Mouse (Mus musculus): ENCODE measurements at regions not wholly inside any gene's neighbourhood (a gene's known extent, or its start where the extent isn't known, plus 50 kb on each side); places are given as distances from the start of the nearest gene placed in this dataset.

DNA sequence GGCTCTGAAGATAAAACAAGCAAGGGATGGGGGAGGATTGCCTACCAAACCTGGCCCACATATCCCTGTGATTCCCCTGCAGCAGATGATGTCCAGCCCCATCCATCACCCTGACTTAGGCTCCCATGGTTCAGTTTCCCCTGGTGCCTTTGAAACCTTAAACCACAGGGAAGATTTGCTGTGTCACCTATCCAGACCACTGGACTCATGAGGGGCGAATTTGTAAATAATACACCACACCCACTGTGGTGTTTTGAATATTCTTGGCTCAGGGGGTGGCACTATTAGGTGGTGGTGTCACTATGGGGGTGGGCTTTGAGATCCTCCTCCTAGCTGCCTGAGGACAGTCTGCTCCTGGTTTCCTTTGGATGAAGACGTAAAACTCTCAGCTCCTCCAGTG is 205.8 kb upstream of the Srrm4 start:
- intact Hi-C loops (cut with DNase I), result no loop called here
- DNase-seq, result no peak

- intact Hi-C loops (cut with DNase I), result no loop called here
- no peak for DNase-seq
These were observed 203.6 kb upstream of the Srrm4 start for GRCm38 (mm10) chr5:116795169-116795568.

GRCm38 (mm10) chr5:116790419-116790818 is 198.8 kb upstream of the Srrm4 start:
- intact Hi-C loops (cut with DNase I), result no loop called here
- no peak for DNase-seq

DNA sequence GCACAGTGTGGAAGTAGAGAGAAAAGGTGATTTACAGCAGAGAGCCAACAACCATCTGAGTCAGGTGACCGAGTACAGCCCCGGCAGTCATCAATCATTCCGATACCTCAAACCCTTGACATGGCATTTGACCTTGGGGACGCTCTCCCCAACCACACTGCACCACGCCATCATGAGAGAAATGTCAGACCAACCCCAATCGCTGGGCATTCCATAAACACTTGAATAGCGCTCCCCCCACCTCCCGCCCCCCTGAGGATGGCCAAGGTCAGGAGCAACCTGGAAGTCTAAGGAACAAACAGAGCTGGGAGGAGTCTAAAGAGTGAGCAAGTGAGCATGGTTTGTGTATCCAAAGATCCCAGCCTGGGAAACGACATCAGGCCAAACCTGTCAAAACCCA is 198.2 kb upstream of the Srrm4 start:
- DNase-seq, result no peak
- intact Hi-C loops (cut with DNase I), result no loop called here

- intact Hi-C loops (cut with DNase I), result no loop called here
These were observed 184.8 kb upstream of the Srrm4 start for GRCm38 (mm10) chr5:116776450-116776849.

DNA sequence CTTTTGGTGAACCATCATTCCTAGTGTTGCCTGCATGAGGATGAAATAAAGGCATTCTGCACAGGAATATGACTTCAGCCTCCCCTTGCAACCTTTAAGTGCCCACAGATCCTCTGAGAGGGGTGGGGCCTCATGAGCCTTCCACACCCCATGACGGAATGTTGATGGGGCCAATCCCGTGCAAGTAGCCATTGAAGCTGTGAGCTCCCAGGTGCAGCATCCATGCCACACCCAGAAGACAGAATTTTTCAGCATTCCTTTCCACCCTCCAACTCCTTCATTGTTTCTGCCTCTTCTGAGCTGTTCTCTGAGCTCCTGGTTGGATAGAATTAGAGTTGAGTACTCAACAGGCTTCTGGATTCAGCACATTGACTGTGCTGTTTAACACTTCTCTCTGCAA is 174.6 kb upstream of the Srrm4 start:
- no peak for DNase-seq
- intact Hi-C loops (cut with DNase I), result no loop called here

More at GRCm38 (mm10) chr5:116776450-116776849, 184.8 kb upstream of the Srrm4 start:
- no peak for DNase-seq

DNA sequence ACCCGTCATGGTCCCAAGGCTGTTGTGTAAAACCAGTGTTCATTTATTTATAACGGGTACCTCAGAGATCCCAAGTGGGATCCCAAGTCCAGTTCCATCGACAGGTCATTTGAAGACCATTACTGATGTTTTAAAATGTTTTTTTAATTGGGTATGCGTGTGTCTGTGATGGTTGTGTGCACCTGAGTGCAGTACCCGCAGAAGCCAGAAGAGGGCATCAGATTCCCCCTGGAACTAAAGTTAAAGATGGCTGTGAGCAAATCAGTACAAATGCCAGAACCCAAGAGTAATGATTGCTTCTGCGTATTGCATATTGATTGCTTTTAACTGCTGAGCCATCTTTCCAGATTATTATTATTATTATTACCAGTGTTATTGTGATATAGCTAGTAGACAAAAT is 169.7 kb upstream of the Srrm4 start:
- no peak for DNase-seq
- intact Hi-C loops (cut with DNase I), result no loop called here

DNA sequence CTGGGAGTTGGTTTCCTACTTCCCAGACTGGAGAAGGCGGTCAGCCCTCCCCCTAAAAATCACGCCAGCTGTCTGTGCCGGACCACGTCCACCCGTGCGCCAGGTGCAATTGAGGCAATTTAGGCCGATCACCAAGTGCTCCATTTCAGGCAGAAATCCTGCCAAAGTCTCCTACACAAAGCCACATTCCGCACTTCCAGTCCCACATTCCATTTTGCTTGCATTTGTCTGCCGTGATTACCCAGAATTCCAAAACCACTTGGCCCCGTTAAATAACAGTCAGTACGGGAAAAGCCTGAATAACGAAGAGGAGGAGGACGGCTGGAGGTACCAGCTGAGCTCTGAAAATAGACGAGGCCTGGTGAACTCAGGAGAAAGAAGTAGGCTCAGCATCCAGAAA is 167.1 kb upstream of the Srrm4 start:
- DNase-seq, result no peak
- intact Hi-C loops (cut with DNase I), result no loop called here

GRCm38 (mm10) chr5:116752941-116753340 is 161.3 kb upstream of the Srrm4 start:
- no peak for DNase-seq
- intact Hi-C loops (cut with DNase I), result no loop called here

DNA sequence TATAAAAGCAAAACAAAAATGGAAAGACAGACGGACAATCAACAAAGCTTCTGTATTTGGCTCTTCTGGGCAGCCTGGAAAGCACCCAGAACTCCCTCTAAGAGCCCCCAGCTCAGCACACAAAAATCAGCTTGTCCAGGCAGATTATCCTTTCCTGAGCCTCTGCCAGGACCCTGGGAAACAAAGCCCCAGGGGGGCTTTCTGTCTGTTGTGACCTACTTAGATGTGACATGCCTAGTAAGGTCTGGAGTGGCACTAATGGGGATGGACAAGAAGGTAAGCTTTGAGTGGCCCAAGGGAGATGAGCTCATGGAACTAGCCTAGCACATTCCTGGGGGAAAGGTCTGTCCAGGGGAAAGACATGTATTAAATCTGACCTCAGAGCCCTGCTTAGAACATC is 160.5 kb upstream of the Srrm4 start:
- intact Hi-C loops (cut with DNase I), result no loop called here
- DNase-seq, result peak; percentile 20

- no peak for DNase-seq
- intact Hi-C loops (cut with DNase I), result no loop called here
These were observed 154.2 kb upstream of the Srrm4 start for GRCm38 (mm10) chr5:116745776-116746175.

- DNase-seq, result peak; percentile 28
- intact Hi-C loops (cut with DNase I), result no loop called here
These were observed 152.8 kb upstream of the Srrm4 start for GRCm38 (mm10) chr5:116744389-116744788.

GRCm38 (mm10) chr5:116735622-116736021 is 144.0 kb upstream of the Srrm4 start:
- no peak for DNase-seq
- intact Hi-C loops (cut with DNase I), result no loop called here

GRCm38 (mm10) chr5:116731509-116731908 is 139.9 kb upstream of the Srrm4 start:
- intact Hi-C loops (cut with DNase I), result no loop called here
- no peak for DNase-seq

DNA sequence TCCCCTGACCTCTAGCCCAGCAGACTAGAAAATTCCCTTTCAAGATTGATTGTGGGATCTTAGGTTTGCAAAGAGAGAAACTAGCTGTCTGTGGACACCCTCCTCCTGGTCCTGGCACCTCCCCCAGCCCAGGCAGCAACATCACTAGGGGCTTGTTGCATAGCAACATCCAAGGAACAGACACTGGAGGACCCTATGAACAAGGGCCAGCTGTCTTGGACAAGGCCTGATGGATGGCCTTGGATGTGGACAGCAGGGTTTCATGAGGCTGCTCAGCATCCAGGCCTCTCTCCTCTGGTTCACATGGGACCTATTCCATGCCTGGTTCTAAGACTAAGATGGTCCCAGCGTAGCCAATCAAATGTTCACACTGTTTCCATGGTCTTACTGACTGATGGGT is 127.6 kb upstream of the Srrm4 start:
- intact Hi-C loops (cut with DNase I), result no loop called here
- no peak for DNase-seq

DNA sequence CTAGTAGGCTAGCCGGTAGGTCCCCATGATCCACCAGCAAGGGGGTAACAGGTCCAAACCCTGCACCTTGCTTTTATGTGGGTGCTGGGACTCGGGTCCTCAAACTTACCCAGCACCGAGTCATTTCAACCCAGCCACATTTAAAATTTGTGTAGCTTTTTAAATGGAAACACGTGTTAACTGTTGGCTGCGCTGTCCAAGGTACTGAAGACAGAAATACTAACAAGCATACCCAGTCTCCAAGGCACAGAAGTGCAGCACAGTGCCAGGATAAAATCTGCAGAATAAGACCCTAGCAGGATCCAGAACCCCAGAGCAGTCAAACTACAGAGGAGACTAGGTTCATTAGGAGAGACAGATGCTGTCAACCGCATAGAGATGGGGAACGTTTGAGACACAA is 122.6 kb upstream of the Srrm4 start:
- DNase-seq, result no peak
- intact Hi-C loops (cut with DNase I), result no loop called here

DNA sequence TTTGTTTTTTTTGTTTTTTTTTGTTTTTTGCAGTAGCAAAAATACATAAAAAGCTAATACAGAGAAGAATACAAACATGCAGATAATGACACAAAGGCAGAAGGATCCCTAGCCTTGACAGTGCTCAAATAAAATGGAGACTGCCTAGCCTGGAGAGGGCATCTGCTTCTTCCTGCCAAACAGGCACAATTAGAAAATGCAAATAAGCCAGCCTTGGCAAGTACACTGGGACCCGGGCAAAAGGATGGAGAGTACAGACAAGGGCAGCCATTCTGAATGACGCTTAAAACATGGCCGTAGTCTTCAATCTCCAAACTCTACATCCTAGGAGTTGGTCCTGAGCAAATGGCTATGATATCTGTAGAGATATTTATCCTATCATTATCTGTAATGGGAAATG is 120.4 kb upstream of the Srrm4 start:
- intact Hi-C loops (cut with DNase I), result no loop called here
- no peak for DNase-seq

GRCm38 (mm10) chr5:116708505-116708904 is 116.9 kb upstream of the Srrm4 start:
- no peak for DNase-seq
- intact Hi-C loops (cut with DNase I), result no loop called here

- DNase-seq, result no peak
- intact Hi-C loops (cut with DNase I), result no loop called here
These were observed 70.8 kb upstream of the Srrm4 start for GRCm38 (mm10) chr5:116662466-116662865.

DNA sequence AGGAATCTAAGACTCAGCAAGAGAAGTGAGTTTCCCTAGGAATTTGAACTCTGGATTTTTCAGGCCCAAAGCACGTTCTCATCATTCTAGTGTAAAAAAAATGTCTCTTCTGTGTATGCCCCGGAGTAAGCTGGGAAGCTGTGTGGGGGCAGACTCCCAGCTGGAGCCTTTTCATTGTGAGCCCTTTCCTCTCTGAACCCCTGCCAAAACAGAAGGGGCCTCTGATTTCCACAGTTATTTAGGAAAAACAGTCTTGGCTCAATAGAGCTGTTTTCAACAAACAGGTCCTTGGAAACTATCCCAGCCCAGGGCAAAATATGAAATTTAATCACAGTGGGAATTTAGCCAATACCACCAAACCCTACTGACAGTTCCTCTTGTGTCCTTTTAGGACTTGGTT is 70.2 kb upstream of the Srrm4 start:
- peak; percentile 39 for DNase-seq
- intact Hi-C loops (cut with DNase I), result no loop called here

DNA sequence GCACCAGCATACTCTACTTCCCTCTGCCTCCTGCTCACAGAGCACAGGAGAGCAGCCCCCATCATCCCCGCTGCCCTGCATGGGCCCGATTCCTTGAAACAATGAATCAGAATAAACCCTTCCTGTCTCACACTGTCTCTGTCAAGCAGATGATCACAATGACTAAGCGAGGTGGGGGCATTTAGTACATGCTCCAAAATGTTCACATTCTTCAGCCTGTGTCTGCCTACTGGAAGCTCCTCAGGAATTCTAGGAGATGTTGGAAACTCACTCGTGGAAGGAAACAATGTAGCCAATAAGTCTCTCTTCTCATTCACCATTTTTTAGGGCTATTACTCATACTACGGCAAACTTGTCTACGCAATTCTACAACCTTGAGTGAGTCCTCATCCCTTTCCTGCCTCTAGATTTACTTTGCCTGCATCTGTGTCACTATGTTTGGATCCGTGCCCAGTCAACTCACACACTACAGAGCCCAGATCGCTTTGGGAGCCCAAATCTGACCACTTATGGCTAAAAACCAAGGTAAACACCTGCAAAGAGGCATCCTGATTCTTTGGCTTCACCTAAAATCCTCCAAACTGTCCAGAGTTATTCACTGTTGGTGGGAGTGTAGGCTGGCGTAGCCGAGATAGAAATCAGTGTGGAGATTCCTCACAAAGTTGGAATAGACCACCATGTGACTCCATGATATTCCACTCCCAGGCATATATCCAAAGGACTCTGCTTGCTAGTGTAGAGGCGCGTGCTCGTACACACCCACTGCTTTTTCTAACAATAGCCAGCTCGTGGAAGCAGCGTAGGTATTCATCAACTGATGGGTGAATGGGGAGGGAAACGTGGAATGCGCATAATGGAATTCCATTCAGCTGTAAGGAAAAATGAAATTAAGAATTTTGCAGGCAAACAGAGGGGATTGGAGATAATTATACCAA is 63.1 kb upstream of the Srrm4 start:
- intact Hi-C loops (cut with DNase I), result no loop called here
- DNase-seq, result no peak
